Mouse (Mus musculus) forebrain, embryonic 11.5 days (tissue): ENCODE measurements at regions not wholly inside any gene's neighbourhood (a gene's known extent, or its start where the extent isn't known, plus 50 kb on each side); places are given as distances from the start of the nearest gene placed in this dataset.
"Not testable (repeated sequence)": the region's sequence is repeated elsewhere in the genome, so short reads cannot be mapped to it uniquely, and the experiment has no call there.

Experiments
- ATAC-seq: fragments of 200-750 bp; cut with Nextera tagmentation; replicated peaks from 2 replicates; pipeline ENCODE4 v1.8.0; 2017; ENCODE audit warnings: moderate TSS enrichment; ENCODE audit not compliant: low FRiP score
- DNase-seq: peaks from one replicate; pipeline ENCODE4 v3.0.0-alpha.2; 2017; ENCODE audit warnings: low spot score
- H3K27ac ChIP-seq: fragments of 300-500 bp; sonication (generic); 2 replicates; pipeline ENCODE4 v1.5.1; 2014; ENCODE audit warnings: low read depth, low read length
- H3K27me3 ChIP-seq: fragments of 300-500 bp; sonication (generic); 2 replicates; pipeline ENCODE4 v1.6.1; 2014; ENCODE audit warnings: mild to moderate bottlenecking, low read length, mixed read lengths; ENCODE audit not compliant: control insufficient read depth, insufficient read depth
- H3K36me3 ChIP-seq: fragments of 300-500 bp; sonication (generic); 2 replicates; pipeline ENCODE4 v1.6.1; 2014; ENCODE audit warnings: mild to moderate bottlenecking, low read length, moderate library complexity, mixed read lengths; ENCODE audit not compliant: control insufficient read depth, insufficient read depth
- H3K4me1 ChIP-seq: fragments of 300-500 bp; sonication (generic); replicated peaks from 2 replicates; pipeline ENCODE4 v1.6.1; 2014; ENCODE audit warnings: low read length, mixed read lengths; ENCODE audit not compliant: control insufficient read depth, insufficient read depth
- H3K4me2 ChIP-seq: fragments of 300-500 bp; sonication (generic); 2 replicates; pipeline ENCODE4 v1.6.1; 2014; ENCODE audit warnings: low read depth, mild to moderate bottlenecking, low read length, moderate library complexity, mixed read lengths; ENCODE audit not compliant: severe bottlenecking
- H3K4me3 ChIP-seq: fragments of 300-500 bp; sonication (generic); 2 replicates; pipeline ENCODE4 v1.5.1; 2014; ENCODE audit warnings: low read depth, low read length
- H3K9ac ChIP-seq: fragments of 300-500 bp; sonication (generic); 2 replicates; pipeline ENCODE4 v1.6.1; 2014; ENCODE audit warnings: low read length
- H3K9me3 ChIP-seq: fragments of 300-500 bp; sonication (generic); 2 replicates; pipeline ENCODE4 v1.6.1; 2016; ENCODE audit warnings: low read length, mixed read lengths; ENCODE audit not compliant: control insufficient read depth
- WGBS: fragments of 180-500 bp; shearing (Covaris S2); extraction: QIAGEN DNeasy Blood & Tissue Kit; methylation state at CpG from one replicate; pipeline ENCODE4 v1.1.7; 2014; 5-methylcytosine and 5-hydroxymethylcytosine counted together

- H3K4me3 ChIP-seq, result no peak overlapping the region
- no peak overlapping the region for H3K27ac ChIP-seq
- no peak for DNase-seq
- 79% methylated on average over 4 of the region's 4 CpGs for WGBS
- no peaks in the 10 kb centered on the region for H3K36me3 ChIP-seq
- no peaks in the 10 kb centered on the region for H3K9me3 ChIP-seq
- no peak overlapping the region for H3K4me2 ChIP-seq
- no peak for ATAC-seq
- H3K27me3 ChIP-seq, result no peaks in the 10 kb centered on the region
- H3K9ac ChIP-seq, result no peak overlapping the region
- no peaks in the 10 kb centered on the region for H3K4me1 ChIP-seq
These were observed 71.7 kb upstream of the Tcerg1l start for GRCm38 (mm10) chr7:138469211-138469610.

GRCm38 (mm10) chr7:138468436-138468835, 70.9 kb upstream of the Tcerg1l start:
- WGBS, result 80% methylated on average over 2 of the region's 2 CpGs

GRCm38 (mm10) chr7:138467981-138468380, 70.5 kb upstream of the Tcerg1l start:
- Histone ChIP-seq H3K27ac (no peak overlapping the region), H3K4me3 (no peak overlapping the region), H3K36me3 (no peaks in the 10 kb centered on the region), H3K4me2 (no peak overlapping the region), H3K27me3 (no peaks in the 10 kb centered on the region), H3K9me3 (no peaks in the 10 kb centered on the region), H3K4me1 (no peaks in the 10 kb centered on the region), H3K9ac (no peak overlapping the region)
- WGBS, result 79% methylated on average over 2 of the region's 2 CpGs
- no peak for DNase-seq
- no peak for ATAC-seq

More at GRCm38 (mm10) chr7:138468436-138468835, 70.9 kb upstream of the Tcerg1l start:
- ATAC-seq, result no peak
- Histone ChIP-seq H3K36me3 (no peaks in the 10 kb centered on the region), H3K27me3 (no peaks in the 10 kb centered on the region), H3K4me3 (no peak overlapping the region), H3K9me3 (no peaks in the 10 kb centered on the region), H3K9ac (no peak overlapping the region), H3K4me2 (no peak overlapping the region), H3K27ac (no peak overlapping the region), H3K4me1 (no peaks in the 10 kb centered on the region)
- no peak for DNase-seq

- Histone ChIP-seq H3K36me3 (no peaks in the 10 kb centered on the region), H3K27ac (no peak overlapping the region), H3K4me1 (no peaks in the 10 kb centered on the region), H3K27me3 (no peaks in the 10 kb centered on the region), H3K9ac (no peak overlapping the region), H3K9me3 (no peaks in the 10 kb centered on the region), H3K4me3 (no peak overlapping the region), H3K4me2 (no peak overlapping the region)
- ATAC-seq (no peak), DNase-seq (no peak)
- 94% methylated on average over 1 of the region's 1 CpGs for WGBS
These were observed 69.9 kb upstream of the Tcerg1l start for GRCm38 (mm10) chr7:138467386-138467785.

GRCm38 (mm10) chr7:138457964-138458363, 60.4 kb upstream of the Tcerg1l start:
- DNase-seq (no peak), ATAC-seq (no peak)
- H3K4me2 ChIP-seq, result no peak overlapping the region
- H3K36me3 ChIP-seq, result no peaks in the 10 kb centered on the region
- H3K4me3 ChIP-seq, result no peak overlapping the region
- 31% methylated on average over 7 of the region's 7 CpGs for WGBS
- H3K9ac ChIP-seq, result no peak overlapping the region
- 0 out of 2 replicates have a peak, but pooled peaks cover 2% of the 10 kb centered on the region for H3K4me1 ChIP-seq
- H3K9me3 ChIP-seq, result no peaks in the 10 kb centered on the region
- H3K27ac ChIP-seq, result no peak overlapping the region
- no peaks in the 10 kb centered on the region for H3K27me3 ChIP-seq

GRCm38 (mm10) chr7:138455371-138455770, 57.8 kb upstream of the Tcerg1l start:
- no peaks in the 10 kb centered on the region for H3K27me3 ChIP-seq
- DNase-seq (no peak), ATAC-seq (no peak; the same call in 1 of the 2 replicates)
- no peak overlapping the region for H3K4me2 ChIP-seq
- 0 out of 2 replicates have a peak, but pooled peaks cover 2% of the 10 kb centered on the region for H3K4me1 ChIP-seq
- H3K4me3 ChIP-seq, result no peak overlapping the region
- H3K9me3 ChIP-seq, result no peaks in the 10 kb centered on the region
- H3K9ac ChIP-seq, result no peak overlapping the region
- no peak overlapping the region for H3K27ac ChIP-seq
- 87% methylated on average over 3 of the region's 3 CpGs for WGBS
- no peaks in the 10 kb centered on the region for H3K36me3 ChIP-seq

- WGBS, result 46% methylated on average over 14 of the region's 14 CpGs
- not testable (repeated sequence) for H3K4me2 ChIP-seq
These were observed 57.1 kb upstream of the Tcerg1l start for GRCm38 (mm10) chr7:138454498-138455225.

GRCm38 (mm10) chr7:138451321-138451720, 53.8 kb upstream of the Tcerg1l start:
- DNase-seq (no peak), ATAC-seq (no peak)
- Histone ChIP-seq H3K4me1 (no peaks in the 10 kb centered on the region), H3K9ac (no peak overlapping the region), H3K36me3 (no peaks in the 10 kb centered on the region), H3K27ac (no peak overlapping the region), H3K4me2 (no peak overlapping the region), H3K9me3 (no peaks in the 10 kb centered on the region), H3K4me3 (no peak overlapping the region), H3K27me3 (no peaks in the 10 kb centered on the region)

More at GRCm38 (mm10) chr7:138454498-138455225, 57.1 kb upstream of the Tcerg1l start:
- not testable (repeated sequence) for H3K27ac ChIP-seq, H3K36me3 ChIP-seq, H3K4me3 ChIP-seq, H3K9ac ChIP-seq, H3K9me3 ChIP-seq, H3K4me1 ChIP-seq, ATAC-seq, H3K27me3 ChIP-seq, DNase-seq

- H3K4me3 ChIP-seq, result no peak overlapping the region
- no peak overlapping the region for H3K4me2 ChIP-seq
- H3K27me3 ChIP-seq, result no peaks in the 10 kb centered on the region
- WGBS, result 80% methylated on average over 7 of the region's 7 CpGs
- ATAC-seq, result no peak
- no peak overlapping the region for H3K9ac ChIP-seq
- no peak overlapping the region for H3K27ac ChIP-seq
- no peak for DNase-seq
- no peaks in the 10 kb centered on the region for H3K4me1 ChIP-seq
- H3K36me3 ChIP-seq, result no peaks in the 10 kb centered on the region
- no peaks in the 10 kb centered on the region for H3K9me3 ChIP-seq
These were observed 51.0 kb upstream of the Tcerg1l start for GRCm38 (mm10) chr7:138448519-138448918.
